Mouse (Mus musculus): Measurements from ENCODE around the gene Dynll1. TPM values are rescaled to one million over a fixed set of nuclear protein-coding genes. Genes with fewer than 3 reads are reported as not detected.

Dynll1 gene
- polyA plus RNA-seq, 1 experiment from 2014 or later: 1,810 TPM

GRCm38 (mm10) chr5:115273549-115274135 is 27.2 kb downstream of the Dynll1 start:
- Histone ChIP-seq H3K4me2 (no peak overlapping the region), H3K4me3 (no peak overlapping the region), H3K27ac (peak overlapping the region; percentile 90), H3K27me3 (no peaks in the 10 kb centered on the region), H3K9me3 (no peaks in the 10 kb centered on the region), H3K9ac (peak overlapping the region; percentile 10; the same call in 1 of the 2 replicates), H3K4me1 (peaks cover 34% of the 10 kb centered on the region), H3K36me3 (peaks cover 10% of the 10 kb centered on the region; the same call in 1 of the 2 replicates)
- ATAC-seq (ENCODE audit: insufficient number of reproducible peaks, low FRiP score, low TSS enrichment, low read depth): no peak
- 73% methylated on average over 6 of the region's 6 CpGs for WGBS

GRCm38 (mm10) chr5:115272812-115273548 is 27.8 kb downstream of the Dynll1 start, which contains the start of gene Rnf10:
Gene Rnf10 (minus strand): TSS chr5:115272898.
- H3K27me3 ChIP-seq: no peaks in the 10 kb centered on the region
- peak; percentile 85 for ATAC-seq (ENCODE audit: insufficient number of reproducible peaks, low FRiP score, low TSS enrichment, low read depth)
- H3K4me1 ChIP-seq: peaks cover 34% of the 10 kb centered on the region
- H3K9me3 ChIP-seq: no peaks in the 10 kb centered on the region
- H3K4me3 ChIP-seq: peak within 1 kb of the TSS; percentile 100
- WGBS: 13% methylated on average over 26 of the region's 26 CpGs
- H3K4me2 ChIP-seq: peak within 1 kb of the TSS; percentile 64
- peak within 1 kb of the TSS; percentile 100 for H3K9ac ChIP-seq
- peak within 1 kb of the TSS; percentile 90 for H3K27ac ChIP-seq
- peaks cover 10% of the 10 kb centered on the region; the same call in 1 of the 2 replicates for H3K36me3 ChIP-seq

GRCm38 (mm10) chr5:115271931-115272811 is 28.6 kb downstream of the Dynll1 start:
- WGBS: under 1% methylated on average over 69 of the region's 77 CpGs

GRCm38 (mm10) chr5:115269969-115270368 is 30.8 kb downstream of the Dynll1 start:
- H3K4me2 ChIP-seq: peak overlapping the region; percentile 64
- H3K4me1 ChIP-seq: peaks cover 46% of the 10 kb centered on the region
- peaks cover 10% of the 10 kb centered on the region; the same call in 1 of the 2 replicates for H3K36me3 ChIP-seq
- no peaks in the 10 kb centered on the region for H3K9me3 ChIP-seq
- no peaks in the 10 kb centered on the region for H3K27me3 ChIP-seq
- H3K4me3 ChIP-seq: no peak overlapping the region
- H3K27ac ChIP-seq: no peak overlapping the region
- no peak overlapping the region for H3K9ac ChIP-seq
- 97% methylated on average over 1 of the region's 1 CpGs for WGBS
- no peak for ATAC-seq (ENCODE audit: insufficient number of reproducible peaks, low FRiP score, low TSS enrichment, low read depth)

More at GRCm38 (mm10) chr5:115271931-115272811, 28.6 kb downstream of the Dynll1 start:
- Histone ChIP-seq H3K27me3 (no peaks in the 10 kb centered on the region), H3K9me3 (no peaks in the 10 kb centered on the region), H3K36me3 (peaks cover 10% of the 10 kb centered on the region; the same call in 1 of the 2 replicates), H3K4me2 (peak overlapping the region; percentile 64), H3K4me1 (peaks cover 37% of the 10 kb centered on the region), H3K9ac (peak overlapping the region; percentile 100), H3K27ac (peak overlapping the region; percentile 90), H3K4me3 (peak overlapping the region; percentile 100)
- peak; percentile 45 for ATAC-seq (ENCODE audit: insufficient number of reproducible peaks, low FRiP score, low TSS enrichment, low read depth)

- peaks cover 10% of the 10 kb centered on the region; the same call in 1 of the 2 replicates for H3K36me3 ChIP-seq
These were observed 32.5 kb downstream of the Dynll1 start for GRCm38 (mm10) chr5:115268266-115268665.

GRCm38 (mm10) chr5:115267469-115268045 is 33.2 kb downstream of the Dynll1 start:
- H3K9me3 ChIP-seq: no peaks in the 10 kb centered on the region
- H3K27ac ChIP-seq: no peak overlapping the region
- no peaks in the 10 kb centered on the region for H3K27me3 ChIP-seq
- no peak overlapping the region for H3K9ac ChIP-seq
- no peak overlapping the region for H3K4me3 ChIP-seq
- no peak for ATAC-seq (ENCODE audit: insufficient number of reproducible peaks, low FRiP score, low TSS enrichment, low read depth)
- peaks cover 40% of the 10 kb centered on the region for H3K4me1 ChIP-seq
- H3K4me2 ChIP-seq: no peak overlapping the region
- 81% methylated on average over 3 of the region's 3 CpGs for WGBS
- H3K36me3 ChIP-seq: peaks cover 16% of the 10 kb centered on the region; the same call in 1 of the 2 replicates

More at GRCm38 (mm10) chr5:115268266-115268665, 32.5 kb downstream of the Dynll1 start:
- ATAC-seq (ENCODE audit: insufficient number of reproducible peaks, low FRiP score, low TSS enrichment, low read depth): no peak
- H3K9me3 ChIP-seq: no peaks in the 10 kb centered on the region
- peaks cover 43% of the 10 kb centered on the region for H3K4me1 ChIP-seq
- no peaks in the 10 kb centered on the region for H3K27me3 ChIP-seq
- H3K9ac ChIP-seq: no peak overlapping the region
- no peak overlapping the region for H3K4me3 ChIP-seq
- no peak overlapping the region for H3K4me2 ChIP-seq
- H3K27ac ChIP-seq: no peak overlapping the region
- WGBS: 55% methylated on average over 3 of the region's 3 CpGs

- WGBS: 81% methylated on average over 8 of the region's 8 CpGs
- peaks cover 18% of the 10 kb centered on the region; the same call in 1 of the 2 replicates for H3K36me3 ChIP-seq
- ATAC-seq (ENCODE audit: insufficient number of reproducible peaks, low FRiP score, low TSS enrichment, low read depth): no peak
- H3K9me3 ChIP-seq: no peaks in the 10 kb centered on the region
- no peak overlapping the region for H3K9ac ChIP-seq
- H3K4me3 ChIP-seq: no peak overlapping the region
- H3K4me1 ChIP-seq: peaks cover 44% of the 10 kb centered on the region
- H3K4me2 ChIP-seq: no peak overlapping the region
- no peak overlapping the region for H3K27ac ChIP-seq
- no peaks in the 10 kb centered on the region for H3K27me3 ChIP-seq
These were observed 33.9 kb downstream of the Dynll1 start for GRCm38 (mm10) chr5:115266787-115267468.

- 86% methylated on average over 5 of the region's 5 CpGs for WGBS
- ATAC-seq (ENCODE audit: insufficient number of reproducible peaks, low FRiP score, low TSS enrichment, low read depth): 0 out of 2 replicates have a peak, but pooled peaks have one; percentile 52
- Histone ChIP-seq H3K4me2 (no peak overlapping the region), H3K9me3 (no peaks in the 10 kb centered on the region), H3K27ac (no peak overlapping the region), H3K36me3 (peaks cover 18% of the 10 kb centered on the region; the same call in 1 of the 2 replicates), H3K9ac (no peak overlapping the region), H3K4me3 (no peak overlapping the region), H3K4me1 (peaks cover 41% of the 10 kb centered on the region), H3K27me3 (no peaks in the 10 kb centered on the region)
These were observed 34.5 kb downstream of the Dynll1 start for GRCm38 (mm10) chr5:115266340-115266739.

- WGBS: 89% methylated on average over 14 of the region's 14 CpGs
- H3K9me3 ChIP-seq: no peaks in the 10 kb centered on the region
- H3K4me3 ChIP-seq: no peak overlapping the region
- no peak overlapping the region for H3K4me2 ChIP-seq
- H3K27me3 ChIP-seq: no peaks in the 10 kb centered on the region
- H3K4me1 ChIP-seq: peaks cover 21% of the 10 kb centered on the region
- ATAC-seq (ENCODE audit: insufficient number of reproducible peaks, low FRiP score, low TSS enrichment, low read depth): no peak
- peaks cover 37% of the 10 kb centered on the region for H3K36me3 ChIP-seq
- no peak overlapping the region for H3K9ac ChIP-seq
- H3K27ac ChIP-seq: no peak overlapping the region
These were observed 38.1 kb downstream of the Dynll1 start for GRCm38 (mm10) chr5:115262502-115263291.

GRCm38 (mm10) chr5:115261880-115262279 is 38.9 kb downstream of the Dynll1 start:
- no peak overlapping the region for H3K4me2 ChIP-seq
- no peak overlapping the region for H3K27ac ChIP-seq
- H3K4me1 ChIP-seq: peaks cover 18% of the 10 kb centered on the region
- H3K9ac ChIP-seq: no peak overlapping the region
- no peaks in the 10 kb centered on the region for H3K9me3 ChIP-seq
- H3K4me3 ChIP-seq: no peak overlapping the region
- no peak for ATAC-seq (ENCODE audit: insufficient number of reproducible peaks, low FRiP score, low TSS enrichment, low read depth)
- H3K36me3 ChIP-seq: peaks cover 45% of the 10 kb centered on the region
- no peaks in the 10 kb centered on the region for H3K27me3 ChIP-seq
- WGBS: 73% methylated on average over 1 of the region's 1 CpGs
